12 mouse cellular contexts compared by ENCODE assay signal in genomic region chr12:85393981-85394380, GRCm38 (mm10). TPM values are rescaled to one million over a fixed set of nuclear protein-coding genes. Genes with fewer than 3 reads are reported as not detected.
DNase-seq lines count a peak whose midpoint lies in the region; ATAC-seq and TF ChIP-seq lines count a peak whose summit lies in the region.
"Had no signal": no experiment of that assay in that cellular context is flagged by ENCODE, and none has a peak within 500 bp of the region (broad histone marks: within the 10 kb centered on the region; RNA-seq: fewer than 3 reads in every experiment).

No protein-coding gene starts in this region.

- TF ChIP-seq POLR2A in bone marrow macrophage, adult 2 months (IDR thresholded peaks at IDR 0.05; ENCODE audit: borderline replicate concordance, low read depth, low read length), result no peak

- no peak for TF ChIP-seq EP300 in liver, postnatal 0 days (IDR thresholded peaks at IDR 0.05; ENCODE audit: low read depth)

- no peak overlapping the region for H3K4me2 ChIP-seq in heart, embryonic 16.5 days (ENCODE audit: low read depth, low read length)
- peak overlapping the region; percentile 42; the same call in 1 of the 2 replicates for H3K4me2 ChIP-seq in liver, postnatal 0 days (ENCODE audit: low read depth, low read length)
- H3K4me2 ChIP-seq: midbrain, embryonic 11.5 days; neural tube, embryonic 13.5 days; stomach, embryonic 15.5 days had no signal

- no peak for TF ChIP-seq CTCF in bone marrow macrophage, adult 2 months (IDR thresholded peaks at IDR 0.05; ENCODE audit: low read depth, low read length)
- TF ChIP-seq CTCF in liver, postnatal 0 days (IDR thresholded peaks at IDR 0.05; ENCODE audit: low read depth), result no peak

- DNase-seq in heart, postnatal 25 days (ENCODE audit: low spot score), result no peak
- DNase-seq in liver, postnatal 0 days, result peak; percentile 45
- no peak for DNase-seq in cerebellum, adult 11-12 months
- DNase-seq in neural tube, embryonic 10.5 days (ENCODE audit: extremely low spot score, low spot score), result no peak
- DNase-seq: kidney, postnatal 10 days had no signal

- H3K9ac ChIP-seq in heart, embryonic 16.5 days (ENCODE audit: low read length), result no peak overlapping the region
- H3K9ac ChIP-seq in liver, postnatal 0 days (replicated peaks), result no peak overlapping the region
- H3K9ac ChIP-seq: neural tube, embryonic 13.5 days; stomach, embryonic 15.5 days had no signal

- no peak overlapping the region for H3K4me3 ChIP-seq in heart, embryonic 16.5 days (ENCODE audit: low read length)
- no peak overlapping the region for H3K4me3 ChIP-seq in bone marrow macrophage, adult 2 months (ENCODE audit: insufficient read depth, low read length)
- H3K4me3 ChIP-seq in liver, postnatal 0 days (ENCODE audit: low read depth, low read length), result no peak overlapping the region
- H3K4me3 ChIP-seq: neural tube, embryonic 13.5 days; stomach, embryonic 15.5 days had no signal

- no peaks in the 10 kb centered on the region for H3K27me3 ChIP-seq in heart, embryonic 16.5 days (ENCODE audit: control insufficient read depth, insufficient read depth, low read length)
- H3K27me3 ChIP-seq in liver, postnatal 0 days (ENCODE audit: insufficient read depth, low read length), result no peaks in the 10 kb centered on the region
- H3K27me3 ChIP-seq: neural tube, embryonic 13.5 days; stomach, embryonic 15.5 days had no signal

- peaks cover 26% of the 10 kb centered on the region for H3K4me1 ChIP-seq in heart, embryonic 16.5 days (ENCODE audit: control insufficient read depth, insufficient read depth, low read length)
- peaks cover 59% of the 10 kb centered on the region for H3K4me1 ChIP-seq in bone marrow macrophage, adult 2 months (ENCODE audit: control insufficient read depth, insufficient read depth, low read length)
- H3K4me1 ChIP-seq in liver, postnatal 0 days (ENCODE audit: insufficient read depth), result peaks cover 21% of the 10 kb centered on the region
- H3K4me1 ChIP-seq: neural tube, embryonic 13.5 days had no signal

- H3K36me3 ChIP-seq in heart, embryonic 16.5 days (ENCODE audit: control insufficient read depth, insufficient read depth), result no peaks in the 10 kb centered on the region
- H3K36me3 ChIP-seq in liver, postnatal 0 days (replicated peaks; ENCODE audit: insufficient read depth, low read length), result no peaks in the 10 kb centered on the region
- H3K36me3 ChIP-seq: neural tube, embryonic 13.5 days; stomach, embryonic 15.5 days had no signal

- intact Hi-C loops in heart, postnatal 25 days (cut with DNase I), result loop anchor here (5.0 kb wide), 1 partner anchor 38 kb away; no protein-coding TSS in a partner anchor

- ATAC-seq in heart, embryonic 16.5 days (replicated peaks; ENCODE audit: extremely low read depth, insufficient read depth, low FRiP score), result no peak
- ATAC-seq in liver, postnatal 0 days, result no peak
- ATAC-seq in monocyte, adult 5-6 weeks (replicated peaks; ENCODE audit: insufficient number of reproducible peaks, low FRiP score, low TSS enrichment, poor library complexity, severe bottlenecking), result peak; percentile 71
- ATAC-seq in erythroblast, adult 5-6 weeks (replicated peaks; ENCODE audit: low FRiP score, poor library complexity, severe bottlenecking), result no peak

- WGBS in heart, embryonic 16.5 days, result 67% methylated on average over 7 of the region's 7 CpGs
- WGBS in liver, postnatal 0 days (ENCODE audit: insufficient replicate concordance), result 31% methylated on average over 7 of the region's 7 CpGs

- peak overlapping the region; percentile 59 for H3K27ac ChIP-seq in heart, embryonic 16.5 days (ENCODE audit: low read length)
- peak overlapping the region; percentile 96 for H3K27ac ChIP-seq in bone marrow macrophage, adult 2 months (ENCODE audit: insufficient read depth, low read depth, low read length)
- H3K27ac ChIP-seq in liver, postnatal 0 days (ENCODE audit: low read depth), result peak overlapping the region; percentile 76
- H3K27ac ChIP-seq: neural tube, embryonic 13.5 days; stomach, embryonic 15.5 days had no signal

- no peaks in the 10 kb centered on the region for H3K9me3 ChIP-seq in heart, embryonic 16.5 days (replicated peaks; ENCODE audit: control insufficient read depth, low read length)
- no peaks in the 10 kb centered on the region for H3K9me3 ChIP-seq in liver, postnatal 0 days (ENCODE audit: low read length)
- H3K9me3 ChIP-seq: neural tube, embryonic 13.5 days; stomach, embryonic 15.5 days had no signal

RNA-seq across cellular contexts. Expression of gene Tmed10, which starts 19.3 kb away (rescaled TPM):
- 250 and 253 TPM in 2 replicates for polyA plus RNA-seq in heart, embryonic 16.5 days (2015; fragmentation: Nextera tagmentation; extraction: Ambion mirVana)
- total RNA-seq in heart, postnatal 25 days (2021), result 100 to 1,000 TPM; 155 to 163 TPM
- polyA plus RNA-seq in bone marrow macrophage, adult 2 months (2012; ENCODE audit: insufficient read depth, insufficient read length, missing spikeins), result 291 and 303 TPM in 2 replicates
- 165 and 170 TPM in 2 replicates for polyA plus RNA-seq in liver, postnatal 0 days (2015; fragmentation: Nextera tagmentation; extraction: Ambion mirVana)
- 92.0 to 115 TPM (median 97.4 TPM) in 3 replicates for total RNA-seq in monocyte, adult 5-6 weeks (2017)
- total RNA-seq in erythroblast, adult 5-6 weeks (2015; ENCODE audit: low replicate concordance), result 79.6 and 96.5 TPM in 2 replicates
- 29.9 and 45.4 TPM in 2 replicates for total RNA-seq in erythroblast, adult 5-6 weeks (2017; ENCODE audit: low replicate concordance)

RNA-seq across cellular contexts. Expression of gene Nek9, which starts 54.8 kb away (rescaled TPM):
- polyA plus RNA-seq in heart, embryonic 16.5 days (2015; fragmentation: Nextera tagmentation; extraction: Ambion mirVana), result 19.0 and 20.6 TPM in 2 replicates
- total RNA-seq in heart, postnatal 25 days (2021), result 10 to 100 TPM; 90.6 to 93.4 TPM
- 46.6 and 52.4 TPM in 2 replicates for polyA plus RNA-seq in bone marrow macrophage, adult 2 months (2012; ENCODE audit: insufficient read depth, insufficient read length, missing spikeins)
- 4.1 and 4.5 TPM in 2 replicates for polyA plus RNA-seq in liver, postnatal 0 days (2015; fragmentation: Nextera tagmentation; extraction: Ambion mirVana)
- 30.4 to 50.6 TPM (median 33.8 TPM) in 3 replicates for total RNA-seq in monocyte, adult 5-6 weeks (2017)
- 5.8 and 11.5 TPM in 2 replicates for total RNA-seq in erythroblast, adult 5-6 weeks (2015; ENCODE audit: low replicate concordance)
- total RNA-seq in erythroblast, adult 5-6 weeks (2017; ENCODE audit: low replicate concordance), result 5.9 and 10.5 TPM in 2 replicates
